30 mouse cellular contexts compared by ENCODE assay signal in the genomic region with DNA sequence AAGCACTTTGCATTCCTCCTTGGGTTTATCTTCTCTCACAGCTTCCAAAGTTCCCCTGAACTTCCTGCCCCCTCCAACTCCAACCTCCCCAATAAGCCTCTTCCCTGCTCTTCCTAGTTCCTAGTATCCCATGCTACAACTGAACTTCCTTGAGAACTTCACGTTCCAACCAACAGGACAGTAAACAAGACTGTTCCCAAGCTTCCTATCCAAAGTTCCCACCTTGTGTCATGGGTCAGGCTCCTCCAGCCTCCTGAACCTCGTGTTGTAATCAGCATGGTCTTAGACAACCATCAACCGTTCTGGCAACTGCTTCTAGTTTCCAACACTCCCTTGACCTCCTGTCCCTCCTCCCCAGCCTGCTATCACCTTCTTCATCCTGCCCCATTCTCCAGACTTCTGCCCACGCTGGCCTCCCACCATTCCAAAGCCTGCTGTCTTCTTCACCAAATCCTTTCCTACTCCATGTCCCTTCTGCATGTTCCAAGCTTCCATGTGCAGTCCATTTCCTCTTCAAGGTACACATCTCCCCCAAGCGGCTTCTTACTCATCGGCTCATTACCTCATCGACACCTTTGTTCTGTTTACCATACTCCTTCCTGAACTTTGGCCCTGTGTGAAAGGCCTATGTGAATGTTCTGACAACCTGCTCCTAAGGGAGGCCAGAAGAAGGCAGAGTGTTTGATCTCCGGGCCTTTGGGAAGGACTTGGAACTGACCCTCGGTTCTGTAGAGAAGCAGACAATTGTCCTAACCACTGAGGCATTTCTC. TPM values are rescaled to one million over a fixed set of nuclear protein-coding genes. Genes with fewer than 3 reads are reported as not detected.
DNase-seq lines count a peak whose midpoint lies in the region; ATAC-seq and TF ChIP-seq lines count a peak whose summit lies in the region.
"Had no signal": no experiment of that assay in that cellular context is flagged by ENCODE, and none has a peak within 500 bp of the region (broad histone marks: within the 10 kb centered on the region; RNA-seq: fewer than 3 reads in every experiment).

No protein-coding gene starts in this region.

- H3K27ac ChIP-seq in lung, postnatal 0 days (ENCODE audit: low read length) = no peak overlapping the region
- H3K27ac ChIP-seq in stomach, postnatal 0 days (replicated peaks) = no peak overlapping the region
- H3K27ac ChIP-seq: forebrain, embryonic 10.5 days; forebrain, embryonic 13.5 days; gastrocnemius, adult 2 months; hindbrain, embryonic 12.5 days; hindbrain, embryonic 15.5 days had no signal

- no peaks in the 10 kb centered on the region for H3K27me3 ChIP-seq in lung, postnatal 0 days (replicated peaks; ENCODE audit: insufficient read depth, low read length)
- no peaks in the 10 kb centered on the region for H3K27me3 ChIP-seq in stomach, postnatal 0 days (ENCODE audit: control insufficient read depth, insufficient read depth, low read length)
- H3K27me3 ChIP-seq: forebrain, embryonic 13.5 days; hindbrain, embryonic 12.5 days; hindbrain, embryonic 15.5 days had no signal

- TF ChIP-seq EP300 in lung, postnatal 0 days (IDR thresholded peaks at IDR 0.05) = peak; percentile 67
- no peak for TF ChIP-seq EP300 in stomach, postnatal 0 days (optimal IDR thresholded peaks at IDR 0.05)

- H3K4me1 ChIP-seq in lung, postnatal 0 days (ENCODE audit: insufficient read depth, low read depth, low read length) = no peaks in the 10 kb centered on the region
- no peaks in the 10 kb centered on the region for H3K4me1 ChIP-seq in stomach, postnatal 0 days (replicated peaks; ENCODE audit: control insufficient read depth, insufficient read depth)
- H3K4me1 ChIP-seq: forebrain, embryonic 10.5 days; forebrain, embryonic 13.5 days; hindbrain, embryonic 12.5 days; hindbrain, embryonic 15.5 days had no signal

- no peak for TF ChIP-seq CTCF in lung, postnatal 0 days (IDR thresholded peaks at IDR 0.05)
- TF ChIP-seq CTCF in stomach, postnatal 0 days (IDR thresholded peaks at IDR 0.05; ENCODE audit: low read depth) = no peak

- H3K9me3 ChIP-seq in lung, postnatal 0 days (ENCODE audit: low read length) = no peaks in the 10 kb centered on the region
- H3K9me3 ChIP-seq in stomach, postnatal 0 days (ENCODE audit: control insufficient read depth, low read length) = no peaks in the 10 kb centered on the region
- H3K9me3 ChIP-seq: forebrain, embryonic 10.5 days; forebrain, embryonic 13.5 days; G1E; hindbrain, embryonic 12.5 days; hindbrain, embryonic 15.5 days had no signal

- DNase-seq in kidney, adult 9 months = peak; percentile 41
- no peak for DNase-seq in kidney, postnatal 4 days
- DNase-seq in lung, postnatal 0 days (ENCODE audit: low spot score) = no peak
- no peak for DNase-seq in lung, postnatal 14 days
- DNase-seq in stomach, postnatal 0 days (ENCODE audit: low spot score) = peak; percentile 19
- DNase-seq in left cerebral cortex, postnatal 25 days (ENCODE audit: low spot score in 2 of 2) = no peak
- DNase-seq in adrenal gland, adult 8-10 months = no peak
- DNase-seq: adrenal gland, adult 2 months; adrenal gland, postnatal 25 days; B cell, adult 2 months; cerebellum, adult 11-12 months; cerebellum, adult 9-10 months; cerebellum, postnatal 14 days; gastrocnemius, adult 2 months; gastrocnemius, postnatal 14 days; heart, adult 11 months had no signal

- ATAC-seq in lung, postnatal 0 days = no peak
- peak; percentile 88 for ATAC-seq in stomach, postnatal 0 days (ENCODE audit: low FRiP score, low TSS enrichment)
- ATAC-seq: forebrain, embryonic 13.5 days; forebrain, embryonic 16.5 days; Patski had no signal

- H3K4me3 ChIP-seq in lung, postnatal 0 days (ENCODE audit: low read depth, low read length) = no peak overlapping the region
- H3K4me3 ChIP-seq in stomach, postnatal 0 days (ENCODE audit: low read depth, low read length) = no peak overlapping the region
- H3K4me3 ChIP-seq: forebrain, embryonic 10.5 days; forebrain, embryonic 13.5 days; gastrocnemius, adult 2 months; hindbrain, embryonic 12.5 days; hindbrain, embryonic 15.5 days had no signal

- H3K4me2 ChIP-seq in lung, postnatal 0 days (replicated peaks; ENCODE audit: low read depth, low read length) = no peak overlapping the region
- H3K4me2 ChIP-seq in stomach, postnatal 0 days (replicated peaks; ENCODE audit: low read depth) = no peak overlapping the region
- H3K4me2 ChIP-seq: forebrain, embryonic 13.5 days; heart, embryonic 11.5 days; hindbrain, embryonic 12.5 days; hindbrain, embryonic 15.5 days had no signal

- intact Hi-C loops in left cerebral cortex, postnatal 25 days (cut with DNase I) = no loop called here

- H3K36me3 ChIP-seq in lung, postnatal 0 days (ENCODE audit: insufficient read depth, low read length) = no peaks in the 10 kb centered on the region
- H3K36me3 ChIP-seq in stomach, postnatal 0 days (ENCODE audit: control insufficient read depth, insufficient read depth, low read length) = no peaks in the 10 kb centered on the region
- H3K36me3 ChIP-seq: forebrain, embryonic 10.5 days; G1E; hindbrain, embryonic 12.5 days; hindbrain, embryonic 15.5 days had no signal

- H3K9ac ChIP-seq in lung, postnatal 0 days (replicated peaks; ENCODE audit: low read depth) = no peak overlapping the region
- no peak overlapping the region for H3K9ac ChIP-seq in stomach, postnatal 0 days (ENCODE audit: low read length)
- H3K9ac ChIP-seq: forebrain, embryonic 13.5 days; hindbrain, embryonic 12.5 days; hindbrain, embryonic 15.5 days had no signal

- 60% methylated on average over 9 of the region's 9 CpGs for WGBS in lung, postnatal 0 days
- WGBS in stomach, postnatal 0 days = 69% methylated on average over 9 of the region's 9 CpGs

RNA-seq across cellular contexts. Expression of a gene that starts 24.0 kb away (rescaled TPM):
- polyA plus RNA-seq in lung, postnatal 0 days (2015; fragmentation: Nextera tagmentation; extraction: Ambion mirVana) = 193 and 215 TPM in 2 replicates
- 37.0 and 41.6 TPM in 2 replicates for polyA plus RNA-seq in stomach, postnatal 0 days (2015; fragmentation: Nextera tagmentation; extraction: Ambion mirVana)
- total RNA-seq in left cerebral cortex, postnatal 25 days (2021) = 100 to 1,000 TPM; 254 to 265 TPM
- 100 to 1,000 TPM in 3 of 4 experiments, 10 to 100 TPM in 1; 100.0 to 122 (median 105) TPM for total RNA-seq in adrenal gland, adult 8-10 months (2022)
- total RNA-seq: CH12.LX, G1E had no signal
- polyA plus RNA-seq: G1E had no signal

RNA-seq across cellular contexts. Expression of a gene that starts 30.4 kb away (rescaled TPM):
- polyA plus RNA-seq in lung, postnatal 0 days (2015; fragmentation: Nextera tagmentation; extraction: Ambion mirVana) = not detected in 2 replicates
- polyA plus RNA-seq in stomach, postnatal 0 days (2015; fragmentation: Nextera tagmentation; extraction: Ambion mirVana) = 0.06 and 0.08 TPM in 2 replicates
- under 1 TPM; 0.25 to 0.30 TPM for total RNA-seq in left cerebral cortex, postnatal 25 days (2021)
- under 1 TPM in 3 of 4 experiments, not detected in 1; 0.27 to 0.52 (median 0.41) TPM for total RNA-seq in adrenal gland, adult 8-10 months (2022)
- total RNA-seq: adrenal gland, adult 2 months; adrenal gland, postnatal 25 days; G1E; gastrocnemius, adult 2 months; gastrocnemius, postnatal 14 days; gastrocnemius, postnatal 4 days; heart, adult 8-10 months; heart, postnatal 25 days; hematopoietic stem cell, adult 5-6 weeks had no signal
- polyA plus RNA-seq: adrenal gland, adult 2 months; embryonic facial prominence, embryonic 14.5 days; forebrain, embryonic 13.5 days; forebrain, embryonic 16.5 days; G1E; Patski had no signal

RNA-seq across cellular contexts. Expression of a gene that starts 50.7 kb away (rescaled TPM):
- polyA plus RNA-seq in lung, postnatal 0 days (2015; fragmentation: Nextera tagmentation; extraction: Ambion mirVana) = 287 and 330 TPM in 2 replicates
- 43.9 and 47.6 TPM in 2 replicates for polyA plus RNA-seq in stomach, postnatal 0 days (2015; fragmentation: Nextera tagmentation; extraction: Ambion mirVana)
- 100 to 1,000 TPM; 296 to 378 TPM for total RNA-seq in left cerebral cortex, postnatal 25 days (2021)
- 100 to 1,000 TPM; 177 to 219 (median 193) TPM for total RNA-seq in adrenal gland, adult 8-10 months (2022)
- total RNA-seq: G1E had no signal
- polyA plus RNA-seq: G1E had no signal

Comparison
In these comparisons a context has a peak if more than half of its experiments do, and no peak if none do; other contexts are left out.
1. DNase-seq: peak in kidney, adult 9 months (single experiment) and stomach, postnatal 0 days (single experiment); none in kidney, postnatal 4 days (0 of 2), lung, postnatal 0 days (single experiment), lung, postnatal 14 days (single experiment), left cerebral cortex, postnatal 25 days (0 of 2) and adrenal gland, adult 8-10 months (single experiment).